Mouse (Mus musculus) bone marrow, adult 2 months (tissue): ENCODE data around the gene Txk.

Experiments used
- CTCF ChIP-seq: fragments of 200-500 bp; IDR thresholded peaks from 2 replicates; pipeline ENCODE4 v1.5.1; 2011; ENCODE audit warnings: low read length, control low read depth; ENCODE audit not compliant: control insufficient read depth, insufficient read depth
- POLR2A ChIP-seq: fragments of 200-500 bp; IDR thresholded peaks from 2 replicates; pipeline ENCODE4 v1.6.1; 2011; ENCODE audit warnings: low read depth, mild to moderate bottlenecking, control low read depth, low read length, borderline replicate concordance; ENCODE audit not compliant: control insufficient read depth

DNA sequence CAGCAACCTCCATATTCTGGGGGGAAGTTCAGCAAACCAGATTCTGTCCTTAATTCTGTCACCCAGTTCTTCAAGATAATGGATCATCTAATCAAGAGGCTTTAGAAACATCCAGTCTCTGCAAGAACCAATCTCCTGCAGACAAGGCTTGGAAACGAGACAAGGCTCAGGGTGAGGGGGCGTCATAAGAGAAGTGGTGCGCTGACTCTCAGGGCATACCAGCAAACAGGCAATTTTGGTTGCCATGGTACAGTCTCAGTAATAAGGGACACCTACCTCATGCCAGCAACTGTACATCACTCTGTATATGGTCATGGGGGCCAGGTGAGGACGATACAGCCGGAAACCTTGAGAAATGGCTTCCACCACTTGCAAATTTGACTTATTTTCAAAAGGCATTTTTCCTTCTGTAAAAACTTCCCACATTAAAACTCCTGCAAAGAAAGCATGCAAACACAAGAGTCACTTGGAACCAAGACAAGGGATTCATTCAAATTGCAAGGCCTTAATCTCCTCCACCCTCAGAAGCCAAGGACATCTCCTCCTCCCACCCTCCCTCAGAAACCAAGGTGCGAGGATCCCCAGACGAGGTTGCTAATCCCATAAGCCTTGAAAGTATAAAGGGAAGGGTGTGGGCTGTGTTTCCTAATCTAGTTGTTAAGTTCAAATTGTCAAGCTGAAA lies 53.6 kb downstream of the Txk start:
- TF ChIP-seq CTCF, result no peak
- TF ChIP-seq POLR2A, result no peak
